Mouse (Mus musculus) gastrocnemius, postnatal 4 days (tissue): ENCODE results near the gene Pik3c2g. TPM values are rescaled to one million over a fixed set of nuclear protein-coding genes. Genes with fewer than 3 reads are reported as not detected.

Source experiments
- DNase-seq, 2 experiments: peaks; one replicate each; pipeline ENCODE4 v3.0.0; 2021 to 2022; ENCODE audit warnings: low spot score in 2 of 2, mixed read lengths in 2 of 2
- total RNA-seq, 2 experiments: library from RNA; stranded (reverse); gene quantifications; 2 replicates each; pipeline ENCODE4 v1.2.3; 2021

The Pik3c2g gene
- total RNA-seq, 2 experiments from 2014 or later, result 0.12 to 0.23 TPM

DNA sequence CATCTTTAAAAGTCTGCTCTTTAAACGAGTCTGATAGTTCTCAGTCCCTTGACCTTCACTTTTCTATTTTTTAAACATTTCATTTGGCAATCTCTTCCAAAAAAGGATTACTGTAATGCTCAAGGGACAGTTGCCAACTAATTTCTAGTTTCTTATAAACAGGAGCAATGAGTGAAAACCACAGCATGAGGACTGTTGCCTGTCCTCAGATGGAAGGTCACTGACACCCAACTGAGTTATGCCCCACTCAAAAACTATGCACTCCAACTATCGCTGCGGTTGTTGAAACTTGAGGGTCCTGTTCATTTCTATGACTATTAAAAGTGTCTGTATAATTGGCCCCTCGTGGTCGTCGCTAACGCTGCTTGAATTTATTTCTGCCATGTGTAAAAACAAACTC, 252.9 kb downstream of the Pik3c2g start:
- no peak for DNase-seq

DNA sequence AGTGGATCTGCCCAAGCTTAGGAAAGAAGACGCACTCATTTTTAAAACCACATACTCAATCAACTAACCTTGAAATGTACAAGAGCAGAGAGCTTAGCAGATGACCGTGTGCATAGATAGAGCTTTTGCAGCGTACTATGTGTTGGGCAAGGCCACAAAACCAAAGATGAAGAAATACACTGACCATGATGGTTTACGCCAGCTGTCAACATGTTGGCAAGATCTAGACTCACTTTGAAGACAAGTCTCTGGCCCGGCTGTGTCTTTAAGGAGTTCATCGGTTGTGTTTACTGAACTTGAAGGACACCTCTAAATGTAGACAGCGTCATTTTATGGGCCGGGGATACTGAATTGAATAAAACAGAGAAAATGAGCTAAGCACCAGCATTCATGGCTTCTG, 254.3 kb downstream of the Pik3c2g start:
- no peak for DNase-seq

DNA sequence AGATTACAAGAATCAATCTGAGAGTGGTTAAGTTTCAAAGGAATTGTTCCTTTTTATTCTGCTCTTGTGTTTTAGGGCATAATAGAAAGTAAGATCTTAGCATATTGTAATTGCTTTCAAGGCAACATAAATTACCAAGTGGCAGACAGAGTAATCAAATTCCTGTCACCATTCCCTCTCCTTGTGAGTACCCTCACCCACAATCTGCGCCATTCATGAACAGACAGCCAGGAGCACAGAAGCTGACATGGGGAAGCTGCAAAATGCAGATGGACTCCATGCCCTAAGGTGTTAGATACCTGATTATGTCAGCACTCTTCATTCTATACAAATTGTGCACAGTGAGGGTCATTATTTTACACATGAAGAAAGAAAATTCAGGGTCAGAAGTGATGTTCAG, 255.6 kb downstream of the Pik3c2g start:
- DNase-seq, result no peak

DNA sequence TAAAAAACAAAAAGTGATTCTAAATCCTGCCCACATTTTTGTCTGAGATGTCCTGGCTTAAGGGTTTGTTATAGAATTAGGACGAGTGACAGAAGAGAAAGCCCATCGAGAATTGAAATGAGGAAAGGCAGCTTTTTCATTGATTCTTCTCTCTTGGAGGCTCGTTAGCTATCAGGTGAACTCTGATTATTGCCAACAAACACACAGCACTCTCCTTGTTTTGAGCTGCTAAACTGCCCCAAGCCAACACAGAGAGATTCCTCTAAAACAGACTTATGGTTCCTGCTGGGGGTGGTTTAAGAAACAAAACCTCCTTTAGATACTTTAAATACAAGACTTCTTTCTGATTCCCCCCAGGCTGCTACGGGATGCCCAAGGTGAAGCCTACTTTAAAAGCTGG, 256.5 kb downstream of the Pik3c2g start:
- DNase-seq, result no peak

DNA sequence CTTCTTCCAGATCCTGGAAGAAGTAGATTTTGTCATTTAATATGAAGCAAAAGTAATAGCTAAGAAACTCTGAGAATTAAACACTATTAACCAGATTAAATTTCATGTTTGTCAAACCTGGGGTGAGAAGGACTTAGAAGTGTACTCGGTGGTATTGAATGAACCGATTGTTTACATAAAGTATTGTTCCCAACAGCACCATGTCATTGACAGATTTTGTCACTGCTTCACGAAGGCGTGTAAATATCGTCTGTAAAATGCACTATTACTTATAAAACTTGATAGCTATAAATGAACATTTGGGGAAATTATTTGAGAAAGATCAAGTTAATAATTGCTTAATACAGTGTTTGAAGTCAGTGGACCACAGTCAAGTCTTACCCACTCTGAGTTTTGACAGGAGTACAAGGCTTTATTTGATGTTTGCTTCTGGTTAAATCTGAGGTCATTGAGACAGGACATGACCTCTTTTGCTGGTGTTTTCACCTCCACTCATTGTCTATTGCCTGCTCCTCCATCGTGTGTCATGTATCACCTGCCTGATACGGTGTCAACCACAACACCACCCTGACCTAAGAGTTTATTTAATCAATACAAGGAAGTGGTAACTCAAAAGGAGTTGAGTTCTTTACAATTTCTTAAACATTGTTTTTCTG, 260.0 kb downstream of the Pik3c2g start:
- no peak for DNase-seq

DNA sequence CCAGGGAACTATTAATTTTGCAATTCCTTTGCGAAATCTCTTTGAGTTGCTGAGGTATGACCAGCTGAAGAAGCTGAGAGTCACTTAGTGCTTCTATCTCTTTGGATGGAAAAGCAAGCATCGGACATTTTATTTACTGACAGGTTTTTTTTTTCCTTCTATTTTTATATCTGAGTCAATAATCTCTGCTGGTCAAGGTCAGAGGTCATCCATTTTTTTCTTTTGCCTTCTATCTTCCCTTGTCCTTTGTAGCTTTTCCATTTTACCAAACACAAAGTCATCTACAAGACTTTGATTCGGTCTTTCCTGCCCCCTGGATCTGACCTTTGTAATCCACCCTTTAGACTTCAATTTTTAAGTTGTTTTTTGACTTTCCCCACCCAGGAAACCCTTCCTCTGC, 262.9 kb downstream of the Pik3c2g start:
- no peak for DNase-seq

DNA sequence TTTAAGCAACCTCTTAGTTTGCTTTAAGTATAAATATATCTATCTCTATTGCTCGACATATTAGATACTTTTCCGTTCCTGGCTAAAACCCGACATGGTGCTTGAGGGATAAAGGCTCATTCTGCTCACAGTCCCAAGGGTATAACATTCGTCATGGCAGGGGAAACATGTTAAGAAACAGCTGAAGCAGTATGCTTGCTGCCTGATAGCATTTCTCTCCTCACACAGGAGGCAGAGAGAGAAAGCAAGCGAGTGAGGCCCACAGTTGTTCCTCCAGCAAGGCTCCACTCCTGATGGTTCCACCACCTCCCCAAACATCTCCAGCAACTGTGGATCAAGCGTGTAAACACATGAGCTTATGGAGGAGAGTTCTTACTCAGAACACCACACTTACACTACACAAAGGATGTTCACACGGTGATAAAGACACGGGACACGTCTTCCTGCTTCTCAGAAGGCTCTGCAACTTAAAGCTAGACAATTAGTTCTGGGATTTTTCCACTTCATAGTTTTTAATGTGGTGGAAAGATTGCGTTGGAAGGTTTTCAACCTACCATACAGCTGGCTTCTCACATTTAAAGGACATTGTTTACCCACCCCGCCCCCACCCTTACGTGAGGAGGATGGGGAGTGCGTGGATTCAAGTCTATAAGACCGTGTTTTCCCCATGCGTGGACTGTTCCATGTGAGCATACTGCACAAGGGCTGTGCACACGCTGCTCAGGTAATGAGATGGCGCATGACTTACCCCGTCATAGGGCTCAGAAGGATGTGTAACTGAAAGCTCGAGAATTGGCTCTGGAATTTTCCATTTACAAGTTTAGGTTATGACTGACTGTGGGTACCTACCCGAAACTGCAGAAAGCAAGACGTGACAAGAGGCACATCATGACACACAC, 264.9 kb downstream of the Pik3c2g start:
- no peak for DNase-seq

DNA sequence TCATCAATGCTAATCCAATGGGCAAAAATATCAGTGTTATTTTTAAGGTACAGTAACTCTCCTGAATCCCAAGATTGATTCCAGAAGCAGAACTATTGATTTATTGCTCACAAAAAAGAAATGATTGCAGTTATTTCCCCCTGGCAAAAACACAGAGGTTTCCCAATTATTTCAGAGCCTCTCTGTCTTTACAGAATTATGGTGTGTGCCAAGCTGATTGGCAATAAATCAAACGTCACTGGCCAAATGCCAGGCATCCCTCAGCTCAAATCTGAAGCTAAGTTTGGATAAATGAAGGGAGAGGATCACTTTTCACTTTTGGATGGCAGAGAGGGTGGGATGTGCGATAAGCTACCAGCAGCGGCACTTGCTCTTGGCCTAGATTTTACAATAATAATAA, 265.8 kb downstream of the Pik3c2g start:
- DNase-seq, result no peak

DNA sequence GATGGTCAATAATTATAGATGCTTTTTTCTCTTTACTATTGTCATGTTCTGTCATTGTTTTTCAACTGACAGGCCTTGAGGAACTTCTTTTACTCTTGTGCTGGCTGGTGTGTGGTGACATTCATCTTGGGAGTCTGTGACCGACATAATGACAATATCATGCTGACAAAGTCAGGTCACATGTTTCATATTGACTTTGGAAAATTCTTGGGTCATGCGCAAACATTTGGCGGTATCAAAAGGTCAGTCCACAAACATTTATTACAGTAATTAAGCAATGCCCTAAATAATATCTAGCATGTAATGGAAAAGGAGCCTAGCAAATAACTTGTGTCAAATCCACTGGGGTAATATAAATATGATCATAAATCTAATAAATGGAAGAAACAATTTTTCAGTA, 273.1 kb downstream of the Pik3c2g start:
- no peak for DNase-seq

DNA sequence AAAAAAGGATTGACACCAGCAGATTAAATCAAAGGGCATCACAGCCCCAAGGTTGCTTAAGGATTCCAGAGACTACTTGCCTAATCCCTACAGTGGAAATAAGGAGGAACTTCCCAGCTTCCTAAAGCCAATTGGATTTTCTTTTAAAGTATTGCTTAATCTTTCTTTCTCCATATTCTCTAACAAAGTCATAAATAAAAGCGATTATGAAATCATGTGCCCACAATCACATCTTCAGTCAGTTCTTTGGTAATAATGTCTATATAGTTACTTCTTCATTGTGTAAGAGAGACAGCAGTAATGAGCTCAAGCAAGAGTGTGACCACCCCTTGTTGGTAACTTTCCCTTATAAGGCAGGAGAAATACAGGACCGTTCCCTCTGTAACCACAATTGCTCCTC, 274.5 kb downstream of the Pik3c2g start:
- DNase-seq, result no peak

DNA sequence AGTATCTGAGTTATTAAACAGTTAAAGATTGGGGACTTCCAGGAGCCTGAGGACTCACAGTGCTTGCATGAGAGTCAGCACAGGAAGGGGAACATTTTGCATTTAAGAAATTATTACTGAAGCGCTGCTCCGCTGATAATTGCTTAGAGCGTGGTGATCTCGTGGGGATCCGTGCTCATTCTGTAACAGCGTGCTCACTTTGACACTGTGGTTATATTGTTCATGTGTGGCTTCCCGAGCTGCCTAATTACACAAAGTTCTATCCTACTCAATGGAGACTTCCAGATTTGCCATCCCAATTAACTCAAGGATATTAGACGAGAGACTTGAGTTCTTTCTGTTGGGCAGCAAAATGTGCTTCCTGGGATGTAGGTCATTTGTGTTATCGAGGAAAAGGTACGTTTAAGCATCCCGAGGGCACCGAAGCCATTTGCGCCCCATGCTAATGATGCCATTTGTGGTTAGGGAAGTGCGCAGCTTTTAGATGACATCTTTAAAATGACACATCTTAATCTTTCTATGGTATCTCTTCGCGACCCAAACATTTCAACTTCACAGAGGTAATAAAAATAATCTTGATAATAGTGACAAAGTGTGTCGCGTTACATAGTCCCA, 278.1 kb downstream of the Pik3c2g start:
- DNase-seq, result no peak

DNA sequence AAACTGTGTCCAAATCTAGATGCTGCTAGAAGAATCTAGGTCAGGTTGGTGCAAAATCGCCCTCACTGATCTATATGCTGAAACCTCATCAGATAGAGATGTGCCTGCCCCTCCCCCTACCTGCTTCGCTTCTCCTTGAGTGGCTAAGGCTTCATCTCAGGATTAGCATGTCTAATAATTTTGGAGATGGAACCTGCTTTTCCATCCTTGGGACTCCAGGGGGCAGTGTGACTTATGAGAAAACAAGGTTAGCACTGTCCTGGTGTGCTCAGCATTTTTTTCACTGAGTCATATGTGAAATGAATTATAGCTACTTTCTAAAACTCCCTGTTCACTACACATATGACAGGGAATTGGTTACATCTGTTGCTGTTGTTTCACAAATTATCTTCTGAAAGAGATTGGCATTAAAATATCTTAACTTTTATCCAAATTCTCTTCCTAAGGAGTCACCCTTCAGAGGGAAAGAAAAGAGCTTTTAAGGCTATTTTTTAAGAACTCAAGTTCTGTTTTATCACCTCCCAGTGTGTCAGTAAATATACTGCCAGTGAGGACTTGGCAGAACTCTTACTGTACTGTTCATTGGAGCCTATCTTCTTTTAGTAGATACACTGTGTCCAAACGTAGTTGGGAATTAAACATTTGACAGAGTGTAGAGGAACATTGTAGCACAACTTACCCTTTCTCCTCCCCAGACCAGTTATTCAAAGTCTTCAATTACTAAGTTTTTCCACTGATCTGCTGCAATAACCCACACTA, 287.6 kb downstream of the Pik3c2g start:
- DNase-seq, result peak in 1 of 2 experiments; percentile 26

DNA sequence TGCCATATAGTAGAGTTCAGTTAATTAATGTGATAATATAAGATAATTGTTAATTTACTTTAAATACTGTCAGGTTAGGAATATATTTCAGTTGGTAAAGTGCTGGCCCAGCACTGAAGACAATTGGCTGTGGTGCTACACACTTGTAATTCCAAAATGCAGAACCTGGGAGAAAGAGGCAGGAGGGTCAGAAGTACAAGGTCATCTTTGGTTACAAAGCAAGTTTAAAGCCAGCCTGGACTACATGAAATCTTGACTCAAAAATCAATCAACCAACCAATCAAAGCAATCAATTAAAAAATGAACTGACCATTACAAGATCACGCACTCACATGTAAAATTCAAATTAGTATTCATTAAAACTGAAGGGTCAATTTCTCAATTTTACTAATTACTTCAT, 289.7 kb downstream of the Pik3c2g start:
- DNase-seq, result no peak

DNA sequence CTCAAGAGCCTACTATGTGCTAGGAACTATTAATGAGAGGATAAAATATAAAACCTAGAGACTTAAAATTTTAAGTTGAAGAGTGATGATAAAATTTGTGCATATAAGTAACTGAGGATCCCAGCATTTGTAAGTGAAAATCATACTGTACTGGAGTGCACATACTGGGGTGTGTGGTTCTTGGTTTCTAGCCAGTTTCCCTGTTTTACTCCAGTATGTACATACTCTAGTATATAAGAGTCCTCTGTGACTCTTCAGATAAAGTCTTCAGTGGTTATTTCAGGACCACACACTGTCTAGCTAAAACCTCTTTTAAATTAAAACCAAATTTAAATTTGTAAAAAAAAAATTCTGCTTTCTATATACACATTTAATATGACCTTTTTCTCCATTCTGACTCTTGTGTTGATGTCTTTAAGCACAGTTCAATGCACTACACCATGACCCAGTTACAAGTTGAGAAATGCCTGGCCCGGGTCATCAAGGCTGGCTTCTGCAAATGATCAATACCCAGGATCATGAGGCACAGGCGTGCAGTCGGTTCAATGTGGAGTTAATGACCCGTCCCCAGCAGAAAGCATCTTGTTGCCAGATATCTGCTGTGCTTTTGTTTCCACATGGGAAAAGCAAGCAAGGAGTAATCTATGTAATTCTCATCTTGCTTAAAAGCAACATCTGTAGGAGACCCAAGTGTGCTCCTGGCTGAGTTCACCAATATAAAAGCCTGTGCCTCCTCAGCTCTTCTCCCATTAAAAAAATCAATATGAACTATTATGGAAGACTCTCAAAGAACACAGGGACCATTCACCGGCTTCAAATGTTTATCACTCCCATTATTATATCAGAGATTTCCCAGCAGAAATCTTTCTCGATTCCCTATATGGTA, 290.7 kb downstream of the Pik3c2g start:
- DNase-seq, result no peak

DNA sequence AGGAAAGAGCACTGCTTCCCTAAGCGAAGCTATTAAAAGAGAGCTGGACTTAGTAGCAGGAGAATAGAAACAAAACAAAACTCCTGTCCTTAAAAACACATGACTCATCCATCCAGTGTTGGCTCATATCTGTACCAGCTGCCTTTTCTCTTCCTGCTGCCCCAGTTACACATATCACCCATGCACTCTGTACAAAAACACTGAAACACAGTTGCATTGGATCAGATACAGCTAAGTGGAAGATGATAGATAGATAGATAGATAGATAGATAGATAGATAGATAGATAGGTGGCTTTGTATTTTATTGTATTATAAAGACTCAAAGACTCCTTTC, 291.3 kb downstream of the Pik3c2g start:
- no peak for DNase-seq

DNA sequence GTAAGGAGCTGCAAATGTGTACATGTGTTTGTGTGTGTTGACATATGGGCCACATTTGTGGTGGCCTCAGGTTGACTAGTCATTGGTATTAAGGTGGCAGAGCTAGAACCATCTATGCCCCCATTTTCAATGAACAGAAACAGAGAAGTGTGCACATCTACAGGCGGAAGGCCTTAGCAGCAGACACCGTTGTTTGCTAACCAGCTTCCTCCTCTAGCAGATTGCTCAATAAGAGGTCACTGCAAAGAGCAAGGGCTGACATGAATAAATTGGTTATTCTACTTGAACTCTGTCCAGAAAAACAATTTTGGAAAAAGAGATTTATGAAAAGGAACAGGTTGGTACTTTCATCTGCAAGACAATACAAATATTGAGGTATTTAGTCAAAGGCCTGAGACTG, 295.1 kb downstream of the Pik3c2g start:
- no peak for DNase-seq

DNA sequence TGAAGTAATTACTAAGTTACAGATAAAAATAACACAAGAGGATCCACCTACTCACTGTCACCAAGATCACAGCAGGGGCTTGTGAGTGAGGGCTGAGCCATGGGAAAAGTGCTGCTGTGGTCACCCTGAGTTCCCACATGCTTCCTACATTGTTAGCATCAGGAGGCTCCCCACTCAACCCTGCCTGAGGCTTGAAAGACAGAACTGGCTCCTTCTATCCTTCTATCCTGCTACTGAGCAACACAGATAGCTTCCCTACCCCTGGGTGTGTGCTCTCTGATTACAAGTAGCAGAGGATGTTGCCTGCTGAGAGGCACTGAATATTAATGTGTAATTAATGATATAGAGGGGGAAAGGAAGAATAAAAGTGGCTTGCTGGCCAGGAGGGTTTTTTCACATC, 300.2 kb downstream of the Pik3c2g start:
- DNase-seq, result no peak

DNA sequence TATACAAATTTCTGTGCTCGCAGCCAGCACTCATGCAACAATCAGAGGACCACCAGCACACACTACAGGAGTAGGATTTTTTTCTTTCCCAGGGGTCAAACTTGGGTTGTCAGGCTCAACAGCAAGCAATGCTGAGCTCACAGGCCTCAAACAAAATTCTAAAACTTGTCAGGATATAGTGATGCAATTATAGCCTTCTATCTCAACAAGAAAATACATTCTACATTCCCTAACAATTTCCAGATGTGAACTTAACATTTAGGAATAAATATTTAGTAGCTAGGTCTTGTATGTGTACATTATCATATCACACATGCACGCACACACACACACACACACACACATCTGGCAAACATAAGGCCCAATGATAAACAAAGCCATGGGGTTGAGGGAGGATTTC, 308.6 kb downstream of the Pik3c2g start:
- DNase-seq, result no peak

DNA sequence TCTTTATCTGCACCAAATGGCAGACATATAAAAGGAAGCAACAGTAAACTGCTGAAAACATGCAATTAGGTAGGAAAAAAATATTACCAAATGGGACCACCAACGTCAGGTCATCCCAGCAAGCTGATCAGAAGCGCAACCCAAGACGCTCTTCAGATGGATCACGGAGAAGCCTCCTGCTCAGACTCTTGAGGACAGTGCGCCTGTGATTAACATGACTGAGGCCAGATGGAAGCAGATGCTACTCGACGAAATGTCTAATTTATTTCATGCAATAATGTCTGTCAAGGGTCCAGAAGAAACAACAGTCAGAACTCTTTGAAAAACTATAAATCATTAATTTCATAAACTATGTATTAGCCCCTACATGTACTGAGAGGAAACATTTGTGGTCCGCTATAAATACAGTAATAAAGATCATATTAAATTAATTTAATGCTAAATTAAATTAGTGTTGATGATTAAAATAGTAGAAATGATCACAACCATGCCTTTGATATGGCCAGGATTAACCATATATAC, 312.7 kb downstream of the Pik3c2g start:
- DNase-seq, result no peak

DNA sequence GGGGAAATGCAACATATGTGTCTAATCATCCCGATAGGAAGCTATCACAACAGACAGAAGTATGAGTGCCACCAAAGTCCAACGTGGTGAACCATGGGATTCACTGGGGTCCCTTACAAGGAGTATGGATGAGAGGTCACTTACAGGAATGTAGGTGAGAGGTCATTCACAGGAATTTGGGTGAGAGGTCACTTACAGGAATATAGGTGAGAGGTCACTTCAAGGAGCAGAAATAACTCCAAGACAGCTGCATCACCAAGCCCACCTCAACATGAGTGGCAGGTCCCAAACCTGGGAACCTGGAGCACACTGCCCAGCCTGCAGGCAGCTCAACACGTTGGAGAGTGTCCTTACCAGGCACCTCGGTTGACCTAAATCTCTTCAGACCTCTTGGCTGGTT, 314.8 kb downstream of the Pik3c2g start:
- DNase-seq, result no peak
